Mouse (Mus musculus): ENCODE data around the gene Ythdf1. TPM values are rescaled to one million over a fixed set of nuclear protein-coding genes. Genes with fewer than 3 reads are reported as not detected.

Ythdf1 gene
- polyA plus RNA-seq, 1 experiment from 2014 or later: 11.6 TPM

DNA sequence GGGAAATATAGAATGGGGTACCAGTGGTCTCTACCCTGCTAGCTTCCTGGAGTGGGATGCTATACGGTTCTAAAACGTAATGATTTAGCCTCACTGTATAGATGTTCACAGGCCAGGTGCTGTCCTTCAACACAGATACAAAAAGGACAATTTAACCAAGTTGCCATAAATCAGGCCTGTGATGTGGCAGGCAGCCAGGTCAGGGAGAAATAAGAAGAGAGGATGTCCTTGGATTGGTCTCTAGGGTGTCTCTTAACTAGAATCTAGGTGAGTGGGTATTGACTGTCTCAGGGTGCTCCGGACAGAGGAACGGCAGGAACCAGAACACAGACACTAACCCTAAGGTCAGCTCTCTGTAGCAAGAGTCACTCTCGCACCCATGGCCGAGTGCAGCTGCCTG lies 2.0 kb upstream of the Ythdf1 start:
- H3K4me1 ChIP-seq (ENCODE audit: control insufficient read depth, insufficient read depth, low read length): peaks cover 11% of the 10 kb centered on the region
- 84% methylated on average over 6 of the region's 6 CpGs for WGBS
- H3K9ac ChIP-seq (ENCODE audit: low read length): no peak overlapping the region
- H3K36me3 ChIP-seq (ENCODE audit: control insufficient read depth, insufficient read depth, low read length): peaks cover 7% of the 10 kb centered on the region
- no peaks in the 10 kb centered on the region for H3K9me3 ChIP-seq (replicated peaks; ENCODE audit: control insufficient read depth, low read length)
- ATAC-seq (ENCODE audit: insufficient read depth, low FRiP score): no peak
- H3K4me3 ChIP-seq (replicated peaks; ENCODE audit: low read length): no peak overlapping the region
- H3K4me2 ChIP-seq (ENCODE audit: low read depth, low read length): no peak overlapping the region
- no peak overlapping the region for H3K27ac ChIP-seq (ENCODE audit: low read length)
- no peaks in the 10 kb centered on the region for H3K27me3 ChIP-seq (ENCODE audit: control insufficient read depth, insufficient read depth, low read length)

DNA sequence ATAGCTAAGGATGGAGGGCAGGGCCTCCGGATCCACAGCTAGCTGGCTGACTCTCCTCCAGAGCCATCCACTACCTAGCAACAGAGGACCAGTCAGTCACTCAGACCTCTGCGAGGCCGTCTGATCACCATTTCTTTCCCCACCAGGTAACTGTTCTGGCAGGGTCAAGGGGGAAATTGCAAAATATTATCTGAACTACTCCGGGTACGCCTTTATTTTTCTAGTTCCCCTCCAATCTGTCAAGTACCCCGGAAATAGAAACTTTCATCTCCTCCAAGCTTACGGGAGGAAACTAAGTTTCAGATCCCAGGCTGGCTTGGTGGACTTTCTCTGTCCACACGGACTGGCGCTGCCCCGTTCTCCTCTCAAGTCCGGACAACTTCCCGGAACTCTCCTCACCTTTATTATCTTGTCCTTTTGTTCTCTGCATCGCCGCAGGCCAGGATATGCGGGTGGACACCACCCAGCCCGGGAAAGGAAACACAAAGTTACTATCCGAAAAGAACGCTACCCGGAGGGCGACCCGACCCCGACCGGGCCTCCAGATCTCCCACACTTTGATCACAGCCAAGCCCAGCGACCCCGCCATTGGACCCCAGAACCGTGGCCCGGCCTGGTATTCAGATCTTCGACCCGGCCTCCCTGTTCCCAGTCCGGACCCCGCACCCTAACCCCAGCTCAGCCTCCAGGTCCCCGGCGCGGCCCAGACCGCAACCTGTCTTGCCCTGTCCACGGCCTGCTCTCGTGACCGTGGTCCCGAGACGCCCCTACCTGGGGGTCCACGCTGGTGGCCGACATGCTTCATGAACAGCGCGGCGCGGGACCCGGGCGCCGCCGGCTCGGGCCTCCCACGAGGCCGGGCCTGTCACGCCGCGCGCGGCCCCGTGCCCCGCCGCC lies 588 bp downstream of the Ythdf1 start:
- Histone ChIP-seq H3K4me3 (replicated peaks; ENCODE audit: low read length) (peak overlapping the region; percentile 100), H3K36me3 (ENCODE audit: control insufficient read depth, insufficient read depth, low read length) (peaks cover 10% of the 10 kb centered on the region), H3K27me3 (ENCODE audit: control insufficient read depth, insufficient read depth, low read length) (no peaks in the 10 kb centered on the region), H3K9me3 (replicated peaks; ENCODE audit: control insufficient read depth, low read length) (no peaks in the 10 kb centered on the region), H3K4me2 (ENCODE audit: low read depth, low read length) (peak overlapping the region; percentile 88), H3K27ac (ENCODE audit: low read length) (peak overlapping the region; percentile 72), H3K4me1 (ENCODE audit: control insufficient read depth, insufficient read depth, low read length) (peaks cover 24% of the 10 kb centered on the region), H3K9ac (ENCODE audit: low read length) (peak overlapping the region; percentile 100)
- ATAC-seq (ENCODE audit: insufficient read depth, low FRiP score): peak; percentile 27; the same call in 1 of the 2 replicates
- WGBS: under 1% methylated on average over 61 of the region's 61 CpGs

GRCm38 (mm10) chr2:180915886-180916433 lies 4.8 kb downstream of the Ythdf1 start:
- no peak overlapping the region for H3K4me3 ChIP-seq (replicated peaks; ENCODE audit: low read length)
- no peak overlapping the region for H3K4me2 ChIP-seq (ENCODE audit: low read depth, low read length)
- H3K9me3 ChIP-seq (replicated peaks; ENCODE audit: control insufficient read depth, low read length): no peaks in the 10 kb centered on the region
- H3K27ac ChIP-seq (ENCODE audit: low read length): no peak overlapping the region
- H3K9ac ChIP-seq (ENCODE audit: low read length): no peak overlapping the region
- no peaks in the 10 kb centered on the region for H3K27me3 ChIP-seq (ENCODE audit: control insufficient read depth, insufficient read depth, low read length)
- peaks cover 32% of the 10 kb centered on the region for H3K36me3 ChIP-seq (ENCODE audit: control insufficient read depth, insufficient read depth, low read length)
- WGBS: 51% methylated on average over 3 of the region's 3 CpGs
- peaks cover 19% of the 10 kb centered on the region for H3K4me1 ChIP-seq (ENCODE audit: control insufficient read depth, insufficient read depth, low read length)
- no peak for ATAC-seq (ENCODE audit: insufficient read depth, low FRiP score)

DNA sequence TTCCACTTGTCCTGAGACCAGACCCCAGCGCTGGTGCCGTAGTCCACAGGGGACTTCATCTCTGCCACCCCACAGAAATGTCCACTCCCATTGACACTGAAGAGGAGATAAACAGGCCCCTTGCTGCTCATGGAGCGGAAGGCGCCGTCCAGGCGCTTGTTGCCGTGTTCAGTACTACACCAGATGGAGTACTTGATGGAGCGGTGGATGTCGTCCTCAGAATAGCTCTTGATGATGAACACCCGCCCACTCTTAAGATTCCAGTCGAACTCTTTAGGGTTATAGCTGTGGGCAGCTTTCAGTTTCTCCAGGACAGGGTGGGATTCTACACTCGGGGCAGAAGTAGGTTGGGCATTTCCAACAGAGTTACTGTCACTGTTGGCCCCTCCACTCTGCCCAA lies 9.8 kb downstream of the Ythdf1 start:
- 94% methylated on average over 12 of the region's 12 CpGs for WGBS
- Histone ChIP-seq H3K36me3 (ENCODE audit: control insufficient read depth, insufficient read depth, low read length) (peaks cover 33% of the 10 kb centered on the region), H3K4me3 (replicated peaks; ENCODE audit: low read length) (no peak overlapping the region), H3K9me3 (replicated peaks; ENCODE audit: control insufficient read depth, low read length) (no peaks in the 10 kb centered on the region), H3K27ac (ENCODE audit: low read length) (no peak overlapping the region), H3K27me3 (ENCODE audit: control insufficient read depth, insufficient read depth, low read length) (no peaks in the 10 kb centered on the region), H3K4me2 (ENCODE audit: low read depth, low read length) (no peak overlapping the region), H3K4me1 (ENCODE audit: control insufficient read depth, insufficient read depth, low read length) (peaks cover 6% of the 10 kb centered on the region), H3K9ac (ENCODE audit: low read length) (no peak overlapping the region)
- ATAC-seq (ENCODE audit: insufficient read depth, low FRiP score): no peak

GRCm38 (mm10) chr2:180905556-180906221 lies 15.1 kb downstream of the Ythdf1 start:
- Histone ChIP-seq H3K4me1 (ENCODE audit: control insufficient read depth, insufficient read depth, low read length) (no peaks in the 10 kb centered on the region), H3K9ac (ENCODE audit: low read length) (no peak overlapping the region), H3K36me3 (ENCODE audit: control insufficient read depth, insufficient read depth, low read length) (peaks cover 16% of the 10 kb centered on the region), H3K27ac (ENCODE audit: low read length) (no peak overlapping the region), H3K4me3 (replicated peaks; ENCODE audit: low read length) (no peak overlapping the region), H3K27me3 (ENCODE audit: control insufficient read depth, insufficient read depth, low read length) (no peaks in the 10 kb centered on the region), H3K9me3 (replicated peaks; ENCODE audit: control insufficient read depth, low read length) (no peaks in the 10 kb centered on the region), H3K4me2 (ENCODE audit: low read depth, low read length) (no peak overlapping the region)
- 60% methylated on average over 5 of the region's 5 CpGs for WGBS
- ATAC-seq (ENCODE audit: insufficient read depth, low FRiP score): no peak

DNA sequence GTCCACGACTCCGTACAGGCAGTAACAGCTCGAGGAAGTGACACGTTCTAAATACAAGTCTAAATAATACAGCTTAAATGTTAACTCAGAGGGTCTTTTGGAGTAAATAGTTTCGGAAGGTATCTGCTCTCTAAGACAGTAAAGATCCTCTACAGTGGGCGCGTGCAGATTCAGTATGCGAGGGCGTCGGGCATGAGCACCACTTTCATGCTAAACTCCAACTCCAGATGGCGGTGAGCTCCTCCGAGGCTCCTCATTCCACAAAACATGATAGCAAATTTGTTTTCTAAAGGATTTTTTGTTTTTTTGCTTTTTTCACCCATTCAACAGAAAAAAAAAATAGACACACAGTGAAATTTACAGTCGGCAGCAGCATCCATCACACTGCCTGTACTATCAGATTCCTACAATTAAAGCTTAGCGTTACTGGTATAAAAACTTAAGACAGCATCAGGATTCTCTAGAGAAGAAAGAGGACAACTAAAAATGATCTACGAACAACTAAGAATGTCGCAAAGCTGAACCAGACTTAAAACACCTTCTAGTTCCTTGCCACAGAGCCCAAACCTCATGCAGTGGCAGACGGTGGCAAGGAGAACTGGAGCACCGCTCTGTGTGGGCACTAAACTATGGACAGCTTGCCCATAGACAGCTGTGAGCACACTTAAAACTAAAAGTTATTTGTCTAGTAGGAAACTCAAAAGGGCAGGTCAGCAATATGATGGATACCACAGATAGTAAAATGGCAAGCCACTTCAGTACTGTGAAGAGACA lies 16.1 kb downstream of the Ythdf1 start:
- no peak overlapping the region for H3K27ac ChIP-seq (ENCODE audit: low read length)
- H3K4me3 ChIP-seq (replicated peaks; ENCODE audit: low read length): no peak overlapping the region
- H3K9ac ChIP-seq (ENCODE audit: low read length): no peak overlapping the region
- H3K9me3 ChIP-seq (replicated peaks; ENCODE audit: control insufficient read depth, low read length): no peaks in the 10 kb centered on the region
- no peak overlapping the region for H3K4me2 ChIP-seq (ENCODE audit: low read depth, low read length)
- ATAC-seq (ENCODE audit: insufficient read depth, low FRiP score): no peak
- H3K4me1 ChIP-seq (ENCODE audit: control insufficient read depth, insufficient read depth, low read length): no peaks in the 10 kb centered on the region
- no peaks in the 10 kb centered on the region for H3K27me3 ChIP-seq (ENCODE audit: control insufficient read depth, insufficient read depth, low read length)
- H3K36me3 ChIP-seq (ENCODE audit: control insufficient read depth, insufficient read depth, low read length): peaks cover 8% of the 10 kb centered on the region; the same call in 1 of the 2 replicates
- 92% methylated on average over 18 of the region's 18 CpGs for WGBS

DNA sequence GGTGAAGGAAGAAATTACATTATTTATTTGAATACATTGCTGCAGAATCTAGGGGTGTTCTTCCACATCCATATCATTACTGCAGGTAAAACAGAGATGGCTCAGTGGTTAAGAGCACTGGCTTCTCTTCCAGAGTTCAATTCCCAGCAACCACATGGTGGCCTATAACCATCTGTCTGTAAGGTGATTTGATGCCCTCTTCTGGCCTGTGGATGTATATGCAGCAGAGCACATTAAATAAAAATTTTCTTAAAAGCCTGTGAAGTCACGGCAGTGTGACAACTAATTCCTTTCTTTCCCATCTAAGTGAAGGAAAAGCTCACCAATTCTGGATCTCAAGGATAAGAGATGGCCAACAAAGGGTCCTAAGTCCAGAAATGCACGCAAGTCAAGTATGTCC lies 18.7 kb downstream of the Ythdf1 start:
- H3K27ac ChIP-seq (ENCODE audit: low read length): no peak overlapping the region
- no peak for ATAC-seq (ENCODE audit: insufficient read depth, low FRiP score)
- H3K36me3 ChIP-seq (ENCODE audit: control insufficient read depth, insufficient read depth, low read length): peaks cover 8% of the 10 kb centered on the region; the same call in 1 of the 2 replicates
- H3K9ac ChIP-seq (ENCODE audit: low read length): no peak overlapping the region
- no peak overlapping the region for H3K4me2 ChIP-seq (ENCODE audit: low read depth, low read length)
- 43% methylated on average over 2 of the region's 2 CpGs for WGBS
- no peak overlapping the region for H3K4me3 ChIP-seq (replicated peaks; ENCODE audit: low read length)
- H3K4me1 ChIP-seq (ENCODE audit: control insufficient read depth, insufficient read depth, low read length): no peaks in the 10 kb centered on the region
- 0 out of 2 replicates have a peak, but pooled peaks cover 2% of the 10 kb centered on the region for H3K27me3 ChIP-seq (ENCODE audit: control insufficient read depth, insufficient read depth, low read length)
- H3K9me3 ChIP-seq (replicated peaks; ENCODE audit: control insufficient read depth, low read length): no peaks in the 10 kb centered on the region

DNA sequence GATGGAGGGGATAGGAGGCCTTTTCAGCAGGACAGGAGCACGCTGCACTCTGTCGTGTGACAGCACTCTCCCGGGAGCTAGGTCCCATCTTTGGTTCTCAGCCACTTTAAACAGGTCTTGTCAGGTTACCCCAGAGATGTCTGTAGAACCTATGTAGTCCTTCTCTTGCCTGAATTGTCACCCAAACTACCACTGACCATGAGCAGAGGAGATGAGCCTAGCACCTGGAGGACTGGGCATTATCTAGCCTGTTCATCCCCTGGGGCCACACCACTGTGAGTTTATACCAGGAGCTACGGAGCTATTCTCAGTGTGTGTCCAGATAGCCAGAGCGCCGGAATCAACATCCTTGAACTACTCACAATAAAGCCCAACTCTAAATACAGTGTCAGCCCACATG lies 22.9 kb downstream of the Ythdf1 start:
- Histone ChIP-seq H3K4me3 (replicated peaks; ENCODE audit: low read length) (no peak overlapping the region), H3K4me2 (ENCODE audit: low read depth, low read length) (no peak overlapping the region), H3K4me1 (ENCODE audit: control insufficient read depth, insufficient read depth, low read length) (peaks cover 15% of the 10 kb centered on the region), H3K9ac (ENCODE audit: low read length) (no peak overlapping the region), H3K9me3 (replicated peaks; ENCODE audit: control insufficient read depth, low read length) (no peaks in the 10 kb centered on the region), H3K27ac (ENCODE audit: low read length) (no peak overlapping the region), H3K27me3 (ENCODE audit: control insufficient read depth, insufficient read depth, low read length) (peaks cover 40% of the 10 kb centered on the region), H3K36me3 (ENCODE audit: control insufficient read depth, insufficient read depth, low read length) (no peaks in the 10 kb centered on the region)
- no peak for ATAC-seq (ENCODE audit: insufficient read depth, low FRiP score)
- WGBS: 80% methylated on average over 6 of the region's 6 CpGs

All from stomach, embryonic 16.5 days (tissue).